Comparison of ENCODE assay signal across 30 mouse cellular contexts in the genomic region with DNA sequence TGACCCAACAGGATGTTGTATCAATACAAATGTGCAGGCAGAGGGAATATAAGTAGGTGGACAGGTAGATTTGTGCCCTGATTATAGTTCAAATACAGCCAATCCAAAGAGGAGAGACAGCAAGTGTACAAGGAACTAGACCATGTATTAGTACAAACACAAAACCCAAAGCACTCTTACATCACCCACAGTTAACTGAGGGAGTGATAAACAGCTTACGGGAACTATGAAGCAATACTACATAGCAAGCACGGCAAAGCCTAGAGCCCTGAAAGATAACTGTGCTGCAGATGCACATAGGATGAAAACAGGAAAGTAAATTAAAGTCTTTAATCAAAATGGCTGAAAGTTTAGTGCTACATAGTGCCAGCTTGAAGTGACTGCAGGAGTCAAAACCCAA. TPM values are rescaled to one million over a fixed set of nuclear protein-coding genes. Genes with fewer than 3 reads are reported as not detected.
A peak's percentile ranks its signal among the peaks of the same experiment; 100 is the strongest.
DNase-seq lines count a peak whose midpoint lies in the region; ATAC-seq lines count a peak whose summit lies in the region.
"Had no signal": no experiment of that assay in that cellular context is flagged by ENCODE, and none has a peak within 500 bp of the region (broad histone marks: within the 10 kb centered on the region; RNA-seq: fewer than 3 reads in every experiment).

No protein-coding gene starts in this region.

- intact Hi-C loops in gastrocnemius, postnatal 36 days (cut with DNase I): no loop called here

- H3K36me3 ChIP-seq in forebrain, embryonic 11.5 days (ENCODE audit: control insufficient read depth, insufficient read depth, low read length): peaks cover 11% of the 10 kb centered on the region

- H3K27ac ChIP-seq in forebrain, embryonic 11.5 days (ENCODE audit: low read depth, low read length): no peak overlapping the region
- H3K27ac ChIP-seq: embryonic facial prominence, embryonic 13.5 days; embryonic facial prominence, embryonic 15.5 days; forebrain, embryonic 10.5 days had no signal

- peak; percentile 31 for DNase-seq in 416B (ENCODE audit: low read depth)
- no peak for DNase-seq in gastrocnemius, postnatal 36 days
- no peak for DNase-seq in forebrain, embryonic 11.5 days (ENCODE audit: low spot score)
- no peak for DNase-seq in layer of hippocampus, adult 9-11 months
- DNase-seq: adrenal gland, adult 8-10 months; adrenal gland, postnatal 14 days; adrenal gland, postnatal 36 days; B cell, adult 2 months; cerebellum, adult 11-12 months; cerebellum, adult 2 months; cerebellum, adult 9-10 months; cerebellum, postnatal 10 days; cerebellum, postnatal 25 days; embryo, embryonic 11 days had no signal

- 94% methylated on average over 2 of the region's 2 CpGs for WGBS in forebrain, embryonic 11.5 days

- H3K4me2 ChIP-seq in forebrain, embryonic 11.5 days (ENCODE audit: low read depth, low read length, severe bottlenecking): no peak overlapping the region
- H3K4me2 ChIP-seq: embryonic facial prominence, embryonic 13.5 days; embryonic facial prominence, embryonic 15.5 days had no signal

- no peaks in the 10 kb centered on the region for H3K4me1 ChIP-seq in forebrain, embryonic 11.5 days (replicated peaks; ENCODE audit: control insufficient read depth, insufficient read depth, low read length)
- H3K4me1 ChIP-seq: embryonic facial prominence, embryonic 13.5 days; embryonic facial prominence, embryonic 15.5 days; forebrain, embryonic 10.5 days had no signal

- no peaks in the 10 kb centered on the region for H3K27me3 ChIP-seq in forebrain, embryonic 11.5 days (ENCODE audit: control insufficient read depth, insufficient read depth, low read length)
- H3K27me3 ChIP-seq: CH12.LX; embryonic facial prominence, embryonic 13.5 days; embryonic facial prominence, embryonic 15.5 days; Patski had no signal

- no peak overlapping the region for H3K9ac ChIP-seq in forebrain, embryonic 11.5 days (ENCODE audit: low read length)
- H3K9ac ChIP-seq: embryonic facial prominence, embryonic 13.5 days; embryonic facial prominence, embryonic 15.5 days had no signal

- H3K4me3 ChIP-seq in forebrain, embryonic 11.5 days (ENCODE audit: low read depth, low read length): no peak overlapping the region
- H3K4me3 ChIP-seq: embryonic facial prominence, embryonic 13.5 days; embryonic facial prominence, embryonic 15.5 days; erythroblast, embryonic 14.5 days; forebrain, embryonic 10.5 days had no signal

- peak; percentile 58; the same call in 1 of the 2 replicates for ATAC-seq in common myeloid progenitor, adult 5-6 weeks (replicated peaks; ENCODE audit: low read depth, poor library complexity, severe bottlenecking)
- ATAC-seq in megakaryocyte, adult 5-6 weeks (ENCODE audit: poor library complexity, severe bottlenecking): peak; percentile 74
- ATAC-seq in neutrophil, adult 5-6 weeks (ENCODE audit: extremely low read depth, insufficient number of reproducible peaks, low FRiP score, poor library complexity, severe bottlenecking): peak; percentile 41; the same call in 1 of the 2 replicates
- no peak for ATAC-seq in forebrain, embryonic 11.5 days (replicated peaks; ENCODE audit: low FRiP score)
- ATAC-seq: activated CD4-positive, CD25-positive, alpha-beta regulatory T cell, adult 4 months; CD4-positive, CD25-positive, alpha-beta regulatory T cell, adult 4 months; forebrain, embryonic 14.5 days; forebrain, embryonic 16.5 days; Patski had no signal

- no peaks in the 10 kb centered on the region for H3K9me3 ChIP-seq in forebrain, embryonic 11.5 days (ENCODE audit: control insufficient read depth, low read length)
- H3K9me3 ChIP-seq: embryonic facial prominence, embryonic 13.5 days; embryonic facial prominence, embryonic 15.5 days; forebrain, embryonic 10.5 days; G1E had no signal

RNA-seq across cellular contexts. Expression of a gene that starts 12.2 kb away (rescaled TPM):
- total RNA-seq in common myeloid progenitor, adult 5-6 weeks (2017): 9.0 and 10.0 TPM in 2 replicates
- 36.2 and 39.6 TPM in 2 replicates for total RNA-seq in megakaryocyte, adult 5-6 weeks (2015)
- 23.9 and 26.1 TPM in 2 replicates for total RNA-seq in megakaryocyte, adult 5-6 weeks (2017)
- total RNA-seq in neutrophil, adult 5-6 weeks (2017): 57.8 and 59.1 TPM in 2 replicates
- total RNA-seq in gastrocnemius, postnatal 36 days (2021): 10 to 100 TPM; 11.0 to 12.2 TPM
- polyA plus RNA-seq in forebrain, embryonic 11.5 days (2014; fragmentation: Nextera tagmentation; extraction: Ambion mirVana): 45.0 and 47.4 TPM in 2 replicates

RNA-seq across cellular contexts. Expression of a gene that starts 12.9 kb away (rescaled TPM):
- total RNA-seq in common myeloid progenitor, adult 5-6 weeks (2017): not detected in 2 replicates
- 0.20 TPM in 1 of 2 replicates, not detected in the other for total RNA-seq in megakaryocyte, adult 5-6 weeks (2015)
- total RNA-seq in megakaryocyte, adult 5-6 weeks (2017): 0.73 TPM in 1 of 2 replicates, not detected in the other
- total RNA-seq in neutrophil, adult 5-6 weeks (2017): 1.2 TPM in 1 of 2 replicates, not detected in the other
- total RNA-seq in gastrocnemius, postnatal 36 days (2021): not detected
- polyA plus RNA-seq in forebrain, embryonic 11.5 days (2014; fragmentation: Nextera tagmentation; extraction: Ambion mirVana): not detected in 2 replicates
- total RNA-seq: adrenal gland, adult 18-20 months; adrenal gland, adult 8-10 months; adrenal gland, postnatal 14 days; adrenal gland, postnatal 36 days had no signal
- polyA plus RNA-seq: activated CD4-positive, CD25-positive, alpha-beta regulatory T cell, adult 4 months; CD4-positive, CD25-positive, alpha-beta regulatory T cell, adult 4 months; cerebellum, adult 2 months; embryonic facial prominence, embryonic 11.5 days; embryonic facial prominence, embryonic 13.5 days; embryonic facial prominence, embryonic 15.5 days; erythroblast, embryonic 14.5 days; forebrain, embryonic 10.5 days; forebrain, embryonic 14.5 days; forebrain, embryonic 16.5 days; G1E; Patski had no signal

RNA-seq across cellular contexts. Expression of a gene that starts 16.7 kb away (rescaled TPM):
- total RNA-seq in common myeloid progenitor, adult 5-6 weeks (2017): not detected in 2 replicates
- total RNA-seq in megakaryocyte, adult 5-6 weeks (2015): 0.25 TPM in 1 of 2 replicates, not detected in the other
- not detected in 2 replicates for total RNA-seq in megakaryocyte, adult 5-6 weeks (2017)
- not detected in 2 replicates for total RNA-seq in neutrophil, adult 5-6 weeks (2017)
- total RNA-seq in gastrocnemius, postnatal 36 days (2021): not detected
- polyA plus RNA-seq in forebrain, embryonic 11.5 days (2014; fragmentation: Nextera tagmentation; extraction: Ambion mirVana): 0.15 TPM in 1 of 2 replicates, not detected in the other
- total RNA-seq: adrenal gland, adult 18-20 months; adrenal gland, adult 8-10 months; adrenal gland, postnatal 14 days; adrenal gland, postnatal 36 days; CH12.LX; G1E had no signal
- polyA plus RNA-seq: activated CD4-positive, CD25-positive, alpha-beta regulatory T cell, adult 4 months; CD4-positive, CD25-positive, alpha-beta regulatory T cell, adult 4 months; embryonic facial prominence, embryonic 11.5 days; embryonic facial prominence, embryonic 13.5 days; erythroblast, embryonic 14.5 days; forebrain, embryonic 14.5 days; G1E; Patski had no signal

RNA-seq across cellular contexts. Expression of a gene that starts 19.7 kb away (rescaled TPM):
- not detected in 2 replicates for total RNA-seq in common myeloid progenitor, adult 5-6 weeks (2017)
- not detected in 2 replicates for total RNA-seq in megakaryocyte, adult 5-6 weeks (2015)
- total RNA-seq in megakaryocyte, adult 5-6 weeks (2017): not detected in 2 replicates
- total RNA-seq in neutrophil, adult 5-6 weeks (2017): not detected in 2 replicates
- total RNA-seq in gastrocnemius, postnatal 36 days (2021): not detected
- not detected in 2 replicates for polyA plus RNA-seq in forebrain, embryonic 11.5 days (2014; fragmentation: Nextera tagmentation; extraction: Ambion mirVana)
- total RNA-seq: adrenal gland, adult 18-20 months; adrenal gland, adult 8-10 months; adrenal gland, postnatal 14 days; adrenal gland, postnatal 36 days; CH12.LX; G1E had no signal
- polyA plus RNA-seq: activated CD4-positive, CD25-positive, alpha-beta regulatory T cell, adult 4 months; CD4-positive, CD25-positive, alpha-beta regulatory T cell, adult 4 months; cerebellum, adult 2 months; embryonic facial prominence, embryonic 11.5 days; embryonic facial prominence, embryonic 13.5 days; erythroblast, embryonic 14.5 days; forebrain, embryonic 10.5 days; forebrain, embryonic 14.5 days; forebrain, embryonic 16.5 days; G1E; Patski had no signal

RNA-seq across cellular contexts. Expression of a gene that starts 37.8 kb away (rescaled TPM):
- not detected in 2 replicates for total RNA-seq in common myeloid progenitor, adult 5-6 weeks (2017)
- total RNA-seq in megakaryocyte, adult 5-6 weeks (2015): not detected in 2 replicates
- total RNA-seq in megakaryocyte, adult 5-6 weeks (2017): not detected in 2 replicates
- not detected in 2 replicates for total RNA-seq in neutrophil, adult 5-6 weeks (2017)
- total RNA-seq in gastrocnemius, postnatal 36 days (2021): not detected
- polyA plus RNA-seq in forebrain, embryonic 11.5 days (2014; fragmentation: Nextera tagmentation; extraction: Ambion mirVana): 0.13 and 0.51 TPM in 2 replicates
- total RNA-seq: adrenal gland, adult 18-20 months; adrenal gland, postnatal 14 days; adrenal gland, postnatal 36 days; CH12.LX had no signal
- polyA plus RNA-seq: activated CD4-positive, CD25-positive, alpha-beta regulatory T cell, adult 4 months; CD4-positive, CD25-positive, alpha-beta regulatory T cell, adult 4 months; erythroblast, embryonic 14.5 days; G1E; Patski had no signal
